Mouse (Mus musculus): ENCODE measurements at regions not wholly inside any gene's neighbourhood (a gene's known extent, or its start where the extent isn't known, plus 50 kb on each side); places are given as distances from the start of the nearest gene placed in this dataset.
"Not testable (repeated sequence)": the region's sequence is repeated elsewhere in the genome, so short reads cannot be mapped to it uniquely, and the experiment has no call there.

- DNase-seq (ENCODE audit: low spot score in 2 of 2) = no peak
Observed at GRCm38 (mm10) chr3:130828346-130828745, 98.1 kb upstream of the Rpl34 start.

GRCm38 (mm10) chr3:130827934-130828333 is 97.7 kb upstream of the Rpl34 start:
- DNase-seq (ENCODE audit: low spot score in 2 of 2) = no peak

GRCm38 (mm10) chr3:130827021-130827420 is 96.8 kb upstream of the Rpl34 start:
- DNase-seq (ENCODE audit: low spot score in 2 of 2) = no peak

GRCm38 (mm10) chr3:130819837-130820098 is 89.6 kb upstream of the Rpl34 start:
- no peak for DNase-seq (ENCODE audit: low spot score in 2 of 2)

- no peak for DNase-seq (ENCODE audit: low spot score in 2 of 2)
Observed at GRCm38 (mm10) chr3:130819031-130819836, 89.0 kb upstream of the Rpl34 start.

- DNase-seq (ENCODE audit: low spot score in 2 of 2) = peak; percentile 91 to 94
Observed at GRCm38 (mm10) chr3:130818467-130819030, 88.4 kb upstream of the Rpl34 start.

GRCm38 (mm10) chr3:130809696-130810665 is 79.8 kb upstream of the Rpl34 start:
- DNase-seq (ENCODE audit: low spot score in 2 of 2) = no peak

- DNase-seq (ENCODE audit: low spot score in 2 of 2) = no peak
Observed at GRCm38 (mm10) chr3:130805345-130805744, 75.1 kb upstream of the Rpl34 start.

- DNase-seq (ENCODE audit: low spot score in 2 of 2) = no peak
Observed at GRCm38 (mm10) chr3:130804327-130804662, 74.1 kb upstream of the Rpl34 start.

- no peak for DNase-seq (ENCODE audit: low spot score in 2 of 2)
Observed at GRCm38 (mm10) chr3:130803591-130804326, 73.6 kb upstream of the Rpl34 start.

- no peak for DNase-seq (ENCODE audit: low spot score in 2 of 2)
Observed at GRCm38 (mm10) chr3:130800016-130800415, 69.8 kb upstream of the Rpl34 start.

- not testable (repeated sequence) for DNase-seq (ENCODE audit: low spot score in 2 of 2)
Observed at GRCm38 (mm10) chr3:130797956-130798355, 67.8 kb upstream of the Rpl34 start.

- no peak for DNase-seq (ENCODE audit: low spot score in 2 of 2)
Observed at GRCm38 (mm10) chr3:130796531-130796930, 66.3 kb upstream of the Rpl34 start.

- no peak for DNase-seq (ENCODE audit: low spot score in 2 of 2)
Observed at GRCm38 (mm10) chr3:130795396-130795795, 65.2 kb upstream of the Rpl34 start.

GRCm38 (mm10) chr3:130794142-130794925 is 64.1 kb upstream of the Rpl34 start:
- DNase-seq (ENCODE audit: low spot score in 2 of 2) = no peak

- no peak for DNase-seq (ENCODE audit: low spot score in 2 of 2)
Observed at GRCm38 (mm10) chr3:130780706-130781240, 50.6 kb upstream of the Rpl34 start.
